Mouse (Mus musculus): ENCODE results near the gene Gm4559. TPM values are rescaled to one million over a fixed set of nuclear protein-coding genes. Genes with fewer than 3 reads are reported as not detected.
"Not testable (repeated sequence)": the region's sequence is repeated elsewhere in the genome, so short reads cannot be mapped to it uniquely, and the experiment has no call there.

Gene Gm4559
- polyA plus RNA-seq, 1 experiment = not detected

GRCm38 (mm10) chr7:142303249-142303648 is 29.1 kb upstream of the Gm4559 start, which contains the start of gene Krtap5-4:
Gene Krtap5-4, plus strand, starts transcription at chr7:142303549.
- Histone ChIP-seq H3K27me3 (replicated peaks) (peaks cover 59% of the 10 kb centered on the region), H3K4me3 (replicated peaks) (no peak within 1 kb of the TSS), H3K4me1 (peaks cover 21% of the 10 kb centered on the region), H3K36me3 (replicated peaks; ENCODE audit: low read length) (no peaks in the 10 kb centered on the region), H3K9me3 (no peaks in the 10 kb centered on the region)
- TF ChIP-seq FLI1 (IDR thresholded peaks at IDR 0.05; ENCODE audit: low read length) (no peak), GATA1 (IDR thresholded peaks at IDR 0.05; ENCODE audit: borderline replicate concordance, low read length) (no peak)

GRCm38 (mm10) chr7:142297018-142297417 is 22.9 kb upstream of the Gm4559 start, which contains the start of gene Krtap5-1:
Gene Krtap5-1, minus strand, starts transcription at chr7:142297118.
- Histone ChIP-seq H3K4me1 (peaks cover 42% of the 10 kb centered on the region), H3K27me3 (replicated peaks) (peaks cover 37% of the 10 kb centered on the region)
- not testable (repeated sequence) for H3K9me3 ChIP-seq; H3K4me3 ChIP-seq (replicated peaks); H3K36me3 ChIP-seq (replicated peaks; ENCODE audit: low read length)

- H3K9me3 ChIP-seq; H3K36me3 ChIP-seq (replicated peaks; ENCODE audit: low read length); H3K4me3 ChIP-seq (replicated peaks): not testable (repeated sequence)
- Histone ChIP-seq H3K27me3 (replicated peaks) (peaks cover 33% of the 10 kb centered on the region), H3K4me1 (peaks cover 43% of the 10 kb centered on the region)
Measured at GRCm38 (mm10) chr7:142296108-142296507, 21.9 kb upstream of the Gm4559 start.

GRCm38 (mm10) chr7:142295418-142295817 is 21.3 kb upstream of the Gm4559 start:
- no peaks in the 10 kb centered on the region for H3K36me3 ChIP-seq (replicated peaks; ENCODE audit: low read length)

GRCm38 (mm10) chr7:142293851-142294250 is 19.7 kb upstream of the Gm4559 start:
- H3K9me3 ChIP-seq; H3K36me3 ChIP-seq (replicated peaks; ENCODE audit: low read length); H3K4me3 ChIP-seq (replicated peaks): not testable (repeated sequence)
- Histone ChIP-seq H3K27me3 (replicated peaks) (peaks cover 24% of the 10 kb centered on the region), H3K4me1 (peaks cover 44% of the 10 kb centered on the region)

More at GRCm38 (mm10) chr7:142295418-142295817, 21.3 kb upstream of the Gm4559 start:
- peaks cover 44% of the 10 kb centered on the region for H3K4me1 ChIP-seq
- TF ChIP-seq FLI1 (IDR thresholded peaks at IDR 0.05; ENCODE audit: low read length) (no peak), GATA1 (IDR thresholded peaks at IDR 0.05; ENCODE audit: borderline replicate concordance, low read length) (no peak)
- no peaks in the 10 kb centered on the region for H3K9me3 ChIP-seq
- H3K4me3 ChIP-seq (replicated peaks) = no peak overlapping the region
- peaks cover 26% of the 10 kb centered on the region for H3K27me3 ChIP-seq (replicated peaks)

GRCm38 (mm10) chr7:142285910-142286612 is 11.9 kb upstream of the Gm4559 start:
- not testable (repeated sequence) for H3K36me3 ChIP-seq (replicated peaks; ENCODE audit: low read length); H3K4me3 ChIP-seq (replicated peaks); H3K9me3 ChIP-seq
- H3K4me1 ChIP-seq = peaks cover 20% of the 10 kb centered on the region
- peaks cover 32% of the 10 kb centered on the region for H3K27me3 ChIP-seq (replicated peaks)

GRCm38 (mm10) chr7:142285130-142285835 is 11.1 kb upstream of the Gm4559 start:
- Histone ChIP-seq H3K36me3 (replicated peaks; ENCODE audit: low read length) (no peaks in the 10 kb centered on the region), H3K4me3 (replicated peaks) (peak overlapping the region; percentile 92), H3K4me1 (peaks cover 21% of the 10 kb centered on the region), H3K27me3 (replicated peaks) (peaks cover 32% of the 10 kb centered on the region), H3K9me3 (no peaks in the 10 kb centered on the region)
- TF ChIP-seq GATA1 (IDR thresholded peaks at IDR 0.05; ENCODE audit: borderline replicate concordance, low read length) (no peak), FLI1 (IDR thresholded peaks at IDR 0.05; ENCODE audit: low read length) (no peak)

GRCm38 (mm10) chr7:142284615-142285080 is 10.5 kb upstream of the Gm4559 start:
- H3K4me1 ChIP-seq = peaks cover 26% of the 10 kb centered on the region
- no peaks in the 10 kb centered on the region for H3K9me3 ChIP-seq
- TF ChIP-seq FLI1 (IDR thresholded peaks at IDR 0.05; ENCODE audit: low read length) (no peak), GATA1 (IDR thresholded peaks at IDR 0.05; ENCODE audit: borderline replicate concordance, low read length) (no peak)
- peaks cover 36% of the 10 kb centered on the region for H3K27me3 ChIP-seq (replicated peaks)
- peak overlapping the region; percentile 92 for H3K4me3 ChIP-seq (replicated peaks)
- no peaks in the 10 kb centered on the region for H3K36me3 ChIP-seq (replicated peaks; ENCODE audit: low read length)

GRCm38 (mm10) chr7:142284023-142284591 is 9.9 kb upstream of the Gm4559 start:
- H3K4me3 ChIP-seq (replicated peaks) = peak overlapping the region; percentile 92
- peaks cover 38% of the 10 kb centered on the region for H3K27me3 ChIP-seq (replicated peaks)
- TF ChIP-seq GATA1 (IDR thresholded peaks at IDR 0.05; ENCODE audit: borderline replicate concordance, low read length) (no peak), FLI1 (IDR thresholded peaks at IDR 0.05; ENCODE audit: low read length) (no peak)
- H3K36me3 ChIP-seq (replicated peaks; ENCODE audit: low read length) = no peaks in the 10 kb centered on the region
- no peaks in the 10 kb centered on the region for H3K9me3 ChIP-seq
- peaks cover 26% of the 10 kb centered on the region for H3K4me1 ChIP-seq

GRCm38 (mm10) chr7:142282847-142283246 is 8.7 kb upstream of the Gm4559 start:
- H3K9me3 ChIP-seq; H3K36me3 ChIP-seq (replicated peaks; ENCODE audit: low read length); H3K4me3 ChIP-seq (replicated peaks): not testable (repeated sequence)
- Histone ChIP-seq H3K4me1 (peaks cover 26% of the 10 kb centered on the region), H3K27me3 (replicated peaks) (peaks cover 36% of the 10 kb centered on the region)

- not testable (repeated sequence) for H3K9me3 ChIP-seq; H3K36me3 ChIP-seq (replicated peaks; ENCODE audit: low read length); H3K4me3 ChIP-seq (replicated peaks)
- peaks cover 39% of the 10 kb centered on the region for H3K27me3 ChIP-seq (replicated peaks)
- H3K4me1 ChIP-seq = peaks cover 19% of the 10 kb centered on the region
Measured at GRCm38 (mm10) chr7:142279291-142279690, 5.1 kb upstream of the Gm4559 start.

- H3K4me1 ChIP-seq = peaks cover 18% of the 10 kb centered on the region
- H3K36me3 ChIP-seq (replicated peaks; ENCODE audit: low read length); H3K9me3 ChIP-seq; H3K4me3 ChIP-seq (replicated peaks): not testable (repeated sequence)
- H3K27me3 ChIP-seq (replicated peaks) = peaks cover 33% of the 10 kb centered on the region
Measured at GRCm38 (mm10) chr7:142278183-142278582, 4.0 kb upstream of the Gm4559 start.

GRCm38 (mm10) chr7:142258254-142258653 is 15.9 kb downstream of the Gm4559 start, which contains the start of gene Gm2431:
Gene Gm2431, minus strand, starts transcription at chr7:142258354.
- H3K27me3 ChIP-seq (replicated peaks) = peaks cover 24% of the 10 kb centered on the region
- H3K4me1 ChIP-seq, H3K9me3 ChIP-seq: not testable (repeated sequence)

More at GRCm38 (mm10) chr7:142258254-142258653, 15.9 kb downstream of the Gm4559 start, which contains the start of gene Gm2431:
- not testable (repeated sequence) for H3K36me3 ChIP-seq (replicated peaks; ENCODE audit: low read length); H3K4me3 ChIP-seq (replicated peaks)

Data from megakaryocyte, embryonic 14.5 days (primary cell).